Mouse (Mus musculus) frontal cortex, adult 2 months (tissue): ENCODE measurements around the gene Ago4. TPM values are rescaled to one million over a fixed set of nuclear protein-coding genes. Genes with fewer than 3 reads are reported as not detected.

Experiments
- DNase-seq, 2 experiments: peaks; one replicate each; pipeline ENCODE4 v3.0.0; 2022; ENCODE audit warnings: low spot score in 1 of 2; ENCODE audit errors: extremely low spot score in 1 of 2
- polyA plus RNA-seq: library from polyadenylated mRNA; depleted of rRNA; stranded (reverse); fragments of >200 nt; gene quantifications from 2 replicates; pipeline ENCODE4 v1.2.3, GENCODE M21; 2012; rRNA removed

Gene Ago4
- polyA plus RNA-seq, 1 experiment: 6.4 TPM

DNA sequence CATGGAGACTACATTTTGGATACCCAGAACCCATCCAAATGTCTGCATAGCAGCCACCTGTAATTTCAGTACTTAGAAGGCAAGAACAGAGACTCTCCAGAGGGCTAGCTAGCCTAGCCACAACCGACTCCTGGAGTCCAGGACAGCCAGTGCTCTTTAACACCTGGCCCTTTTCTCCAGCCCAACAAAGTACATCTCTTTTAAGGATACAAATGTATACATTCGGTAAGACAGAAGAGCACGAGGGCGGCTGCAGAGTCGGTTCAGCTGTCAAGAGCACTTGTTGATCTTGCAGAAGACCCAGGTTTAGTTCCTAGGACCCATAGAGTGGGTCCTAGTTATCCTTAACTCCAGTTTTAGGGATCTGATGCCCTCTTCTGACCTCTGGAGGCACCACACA lies 51.8 kb downstream of the Ago4 start:
- no peak for DNase-seq

DNA sequence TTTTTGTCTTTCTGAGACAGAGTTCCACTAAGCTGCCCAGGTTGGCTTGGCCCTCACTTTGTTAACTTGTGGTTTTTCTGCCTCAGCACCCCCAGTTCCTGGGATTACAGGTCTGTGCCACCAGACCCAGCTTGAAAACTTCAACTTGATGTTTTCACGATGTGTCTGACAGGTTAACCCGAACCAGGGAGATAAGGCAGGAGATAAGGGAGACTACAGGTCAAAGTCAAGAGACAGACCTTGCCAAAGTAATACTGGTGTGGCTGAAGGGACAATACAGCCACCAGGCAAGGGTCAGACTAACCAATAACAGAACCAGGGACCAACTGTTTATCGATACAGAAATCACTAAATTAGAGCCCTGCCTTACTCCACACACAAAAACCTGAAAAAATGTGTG lies 53.0 kb downstream of the Ago4 start:
- DNase-seq: no peak

DNA sequence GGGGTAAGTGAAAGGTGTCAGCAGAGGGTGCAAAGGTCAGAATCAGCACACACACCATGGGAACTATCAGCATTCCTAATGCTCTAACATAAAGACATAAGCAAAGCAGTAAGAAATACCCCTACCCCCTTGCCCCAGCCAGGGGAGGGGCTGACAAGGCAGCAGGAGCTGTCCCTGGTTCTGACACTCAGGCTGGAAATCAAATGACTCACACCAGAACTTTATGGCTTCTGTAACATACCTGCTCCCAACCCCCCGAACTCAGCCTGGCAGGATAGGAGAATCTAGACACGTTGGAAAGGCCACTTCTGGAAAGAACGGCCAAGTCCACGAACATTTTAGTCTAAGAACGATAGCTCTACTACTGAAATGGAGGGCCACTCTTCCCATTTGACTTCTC lies 60.2 kb downstream of the Ago4 start:
- DNase-seq: no peak

DNA sequence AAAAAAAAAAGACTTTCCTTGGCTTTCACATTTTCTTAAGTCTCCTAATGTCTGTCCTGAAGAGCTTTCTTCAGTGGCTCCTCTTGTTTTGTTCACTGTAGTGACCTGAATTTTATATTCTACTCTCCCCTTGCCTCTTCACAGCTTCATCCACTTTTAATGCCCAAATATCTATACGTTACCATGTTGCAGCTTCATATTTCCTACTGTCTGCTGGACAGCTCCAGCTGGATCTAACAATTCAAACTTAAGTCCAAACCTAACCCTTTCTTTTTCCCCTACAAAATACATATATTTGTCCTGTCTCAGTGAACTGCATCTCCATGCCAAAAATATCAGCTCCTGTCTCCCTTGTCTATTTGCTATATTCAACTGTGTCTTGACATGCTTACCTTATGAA lies 63.9 kb downstream of the Ago4 start:
- DNase-seq: no peak

DNA sequence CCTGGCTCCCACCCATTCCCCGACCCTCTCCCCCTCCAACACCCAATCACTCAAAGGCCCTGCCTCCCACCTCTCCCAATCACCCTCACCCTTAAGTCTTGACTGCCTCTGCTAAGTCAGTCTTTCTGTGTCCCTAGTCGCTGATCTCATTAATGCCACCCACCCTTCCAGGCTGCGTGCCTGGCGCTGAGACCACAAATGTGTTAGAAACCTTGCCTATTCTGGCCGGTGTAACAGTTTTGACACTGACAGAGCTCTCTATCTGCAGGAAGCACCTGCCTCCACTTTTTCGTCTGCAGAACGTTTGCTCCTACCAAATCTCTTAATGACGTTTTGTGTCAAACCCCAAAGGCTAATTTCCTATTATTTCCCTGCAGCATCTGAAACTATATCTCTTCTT lies 64.3 kb downstream of the Ago4 start:
- peak in 1 of 2 experiments; percentile 66 for DNase-seq

DNA sequence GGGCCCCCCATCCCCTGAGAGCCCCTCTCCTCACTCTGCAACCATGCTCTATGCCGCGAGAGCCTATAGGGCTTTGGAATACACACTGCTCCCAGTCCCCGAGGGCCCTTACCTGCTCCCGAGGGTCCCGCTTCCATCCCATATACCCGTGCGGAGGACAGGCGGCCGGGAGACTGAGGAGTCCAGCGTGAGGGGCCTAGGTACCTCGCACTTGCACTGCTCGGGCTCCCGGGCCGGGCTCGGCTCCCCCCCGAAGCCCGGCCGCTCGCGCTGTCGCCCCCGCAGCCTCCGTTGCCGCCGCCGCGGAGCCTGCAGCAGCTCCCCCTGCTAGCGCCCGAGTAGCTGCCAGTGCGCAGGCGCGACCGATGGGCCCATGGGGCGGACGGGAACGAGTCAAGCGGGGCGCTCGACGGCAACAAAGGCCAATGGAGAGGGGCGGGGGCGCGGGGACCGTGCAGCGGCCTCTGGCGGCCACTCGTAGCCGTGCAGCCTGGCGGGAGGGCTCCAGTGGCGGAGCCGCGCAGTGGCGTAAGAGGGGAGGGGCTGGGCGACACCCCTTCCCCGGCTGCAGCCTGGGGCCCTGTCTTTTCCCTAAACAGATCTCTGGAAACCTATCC lies 64.9 kb downstream of the Ago4 start, which contains the start of gene Ago1:
Ago1 (minus strand) TSS at position 299 of the 617 bp plus-strand sequence.
- peak; percentile 84 to 97 for DNase-seq

DNA sequence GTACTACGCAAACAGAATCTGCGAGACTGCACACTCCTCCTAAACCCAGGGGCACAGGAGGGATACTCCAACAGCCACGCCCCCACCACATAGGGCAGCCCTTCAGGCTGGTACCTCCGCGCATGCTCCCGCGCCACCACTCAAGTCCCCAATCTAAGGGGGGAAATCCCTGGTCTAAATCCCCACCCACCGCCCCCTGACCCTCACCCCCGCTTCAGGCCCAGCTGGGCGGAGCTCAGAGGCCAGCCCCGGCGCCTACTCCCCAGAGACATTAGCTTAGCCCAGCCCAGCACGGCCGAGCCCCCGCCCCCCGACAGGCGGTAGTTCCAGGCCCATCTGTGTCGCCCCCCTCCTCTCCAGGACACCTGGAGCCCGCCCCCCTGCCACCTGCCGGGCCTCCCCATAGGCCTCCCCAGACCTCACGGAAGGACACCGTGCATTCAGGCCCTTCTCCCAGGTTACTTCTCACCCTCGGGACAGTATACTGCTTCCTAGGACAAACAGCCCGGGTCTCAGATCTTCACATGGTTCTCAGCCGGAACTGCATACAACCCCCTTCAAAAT lies 65.5 kb downstream of the Ago4 start:
- DNase-seq: peak in 1 of 2 experiments; percentile 50

DNA sequence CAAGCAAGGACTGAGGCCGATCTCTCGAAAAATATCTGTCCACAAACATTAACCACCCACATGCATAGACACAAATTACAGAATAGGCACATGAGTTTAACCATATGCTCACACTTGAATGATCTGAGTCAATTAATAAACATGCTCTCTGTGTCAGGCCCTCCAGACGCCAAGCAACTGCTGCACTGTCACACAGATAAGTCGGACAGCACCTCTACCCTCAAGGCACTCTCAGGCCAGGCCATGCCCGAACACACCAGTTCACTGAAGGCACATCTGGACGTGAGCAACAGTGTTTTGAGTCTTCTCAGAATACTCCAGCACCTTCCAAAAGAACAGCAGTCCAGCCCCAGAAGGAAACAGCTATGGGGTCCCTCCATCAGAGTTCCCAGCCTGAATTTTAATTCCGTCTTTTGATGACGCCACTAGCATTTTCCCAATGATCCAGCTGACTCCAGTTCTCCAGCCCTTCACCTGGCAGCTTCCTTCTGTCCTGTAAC lies 67.0 kb downstream of the Ago4 start:
- no peak for DNase-seq

DNA sequence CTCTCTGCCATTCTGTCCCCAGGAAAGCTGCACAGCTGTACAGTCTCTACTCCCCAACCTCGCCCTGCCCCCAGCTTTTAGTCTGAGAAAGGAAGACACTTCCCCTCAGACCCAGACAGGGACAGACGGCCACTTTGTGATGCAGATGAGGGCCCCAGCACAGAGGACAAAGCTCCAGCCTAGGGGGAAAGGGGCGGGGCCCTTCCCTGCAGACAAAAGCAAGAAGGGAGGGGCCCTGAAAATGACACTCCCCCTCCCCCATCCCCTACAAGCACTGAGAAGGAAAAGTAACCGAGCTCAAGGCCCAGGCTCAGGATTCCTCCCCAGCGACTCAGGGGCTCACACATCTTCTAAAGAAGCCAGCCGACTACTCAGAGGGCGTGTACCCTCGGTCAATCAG lies 67.4 kb downstream of the Ago4 start:
- DNase-seq: peak in 1 of 2 experiments; percentile 22

DNA sequence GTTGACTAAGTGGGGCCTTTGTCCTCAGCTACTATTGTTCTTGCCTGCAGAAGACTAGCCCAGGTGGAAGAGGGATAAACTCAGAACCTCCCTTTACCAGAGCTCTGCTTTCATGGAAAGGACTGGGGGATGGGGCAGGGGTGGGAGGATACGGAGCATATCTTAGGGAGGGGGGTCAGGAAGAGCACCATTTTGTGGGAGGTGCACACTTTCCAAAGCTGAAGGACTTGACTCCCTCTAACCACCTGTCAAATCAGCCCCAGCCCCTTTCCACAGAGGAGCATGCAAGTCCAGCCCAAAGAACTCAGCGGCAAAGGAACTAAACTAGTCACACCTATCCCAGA lies 68.4 kb downstream of the Ago4 start:
- DNase-seq: no peak

DNA sequence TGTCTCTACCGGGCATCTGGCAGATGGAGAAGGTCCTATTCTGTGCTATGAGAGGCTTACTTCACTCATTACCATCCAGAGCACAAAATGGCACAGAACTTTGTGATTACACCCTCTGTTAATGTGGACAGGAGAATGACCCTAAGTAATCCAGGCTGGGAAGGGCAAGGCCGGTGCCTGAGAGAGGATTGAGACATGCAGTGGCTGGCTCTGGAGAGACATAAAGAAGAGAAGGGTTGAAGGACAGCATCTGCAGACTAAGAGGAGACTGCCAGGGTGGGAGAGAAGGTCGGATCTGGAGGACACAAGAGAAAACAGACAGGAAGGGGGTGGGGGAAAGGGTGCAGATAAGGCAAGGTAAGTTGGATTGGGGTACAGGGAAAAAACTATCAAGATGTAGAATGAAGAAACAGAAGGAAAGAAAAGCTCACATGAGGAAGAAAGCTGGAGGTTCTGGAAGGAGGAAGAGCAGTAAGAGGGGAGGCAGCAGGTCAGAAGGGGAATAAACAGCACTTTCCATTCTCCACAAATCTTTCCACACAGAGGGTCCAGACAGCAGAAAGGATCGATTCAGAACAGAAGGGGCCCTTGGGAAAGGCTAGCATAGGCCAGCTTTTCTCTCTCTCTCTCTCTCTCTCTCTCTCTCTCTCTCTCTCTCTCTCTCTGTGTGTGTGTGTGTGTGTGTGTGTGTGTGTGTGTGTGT lies 68.9 kb downstream of the Ago4 start:
- DNase-seq: no peak

DNA sequence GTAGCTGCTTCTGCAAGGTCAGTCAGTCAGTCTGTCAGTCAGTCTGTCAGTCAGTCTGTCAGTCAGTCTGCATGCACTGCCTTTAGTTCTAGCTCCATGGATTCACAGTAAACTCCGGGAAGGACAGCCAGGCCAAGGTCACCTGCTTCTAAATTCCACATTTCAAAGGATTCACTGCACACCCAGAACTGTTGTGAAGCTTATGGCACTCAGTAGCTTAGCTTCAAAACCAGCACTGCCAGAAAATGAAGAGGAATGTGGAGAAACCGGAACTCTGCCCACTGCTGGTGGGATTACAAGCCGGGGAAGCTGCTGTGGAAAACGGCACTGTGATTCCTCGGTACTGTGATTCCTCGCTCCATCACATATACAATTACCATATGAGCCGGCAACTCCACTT lies 77.8 kb downstream of the Ago4 start:
- DNase-seq: no peak

DNA sequence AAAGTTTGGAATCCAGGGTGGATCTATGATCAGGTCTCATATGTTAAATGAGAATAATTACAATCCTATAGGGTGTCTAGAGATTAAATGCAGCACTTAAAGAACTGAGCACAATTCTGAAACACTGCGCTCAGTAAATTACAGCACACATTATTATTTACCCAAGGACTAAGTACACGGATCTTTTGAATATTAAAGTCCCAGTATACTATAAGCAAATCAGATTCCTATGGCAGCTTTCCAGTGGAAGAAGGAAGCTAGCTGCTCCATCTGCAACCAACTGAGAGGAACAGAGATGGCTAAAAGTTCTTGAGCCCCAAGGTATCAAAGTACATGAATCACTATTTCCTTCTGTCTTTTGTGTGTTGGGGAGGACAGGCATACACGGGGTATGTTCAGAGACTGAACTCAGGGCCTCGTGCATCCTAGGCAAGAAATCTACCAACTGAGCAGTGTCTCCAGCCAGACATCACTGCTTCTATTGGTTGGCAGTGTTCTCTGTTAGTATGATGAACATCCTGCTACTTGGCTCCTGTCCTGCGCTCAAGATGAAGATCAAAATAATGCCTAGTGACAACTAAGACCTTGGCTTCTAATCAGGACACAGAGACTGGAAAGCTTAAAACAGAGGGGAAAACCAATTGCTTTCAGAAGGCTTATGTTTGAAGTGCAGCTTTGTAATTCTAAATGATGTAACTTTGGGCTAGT lies 78.6 kb downstream of the Ago4 start:
- no peak for DNase-seq

DNA sequence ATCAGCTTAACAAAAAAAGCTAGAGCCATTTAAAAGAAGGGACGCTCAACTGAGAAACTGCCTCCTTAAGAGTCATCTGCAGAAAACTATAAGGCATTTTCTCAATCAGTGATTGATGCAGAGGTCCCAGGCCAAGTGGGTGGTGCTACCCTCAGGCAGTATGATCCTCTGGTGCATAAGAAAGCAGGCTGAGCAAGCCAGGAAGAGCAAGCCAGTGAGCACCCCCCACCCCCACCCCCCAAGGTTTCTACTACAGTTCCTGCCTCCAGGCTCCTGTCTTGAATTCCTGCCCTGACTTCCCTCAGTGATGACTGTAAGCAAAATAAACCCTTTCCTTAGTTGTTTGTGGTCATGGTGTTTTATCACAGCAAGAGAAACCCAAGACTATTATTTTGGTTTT lies 83.0 kb downstream of the Ago4 start:
- no peak for DNase-seq

DNA sequence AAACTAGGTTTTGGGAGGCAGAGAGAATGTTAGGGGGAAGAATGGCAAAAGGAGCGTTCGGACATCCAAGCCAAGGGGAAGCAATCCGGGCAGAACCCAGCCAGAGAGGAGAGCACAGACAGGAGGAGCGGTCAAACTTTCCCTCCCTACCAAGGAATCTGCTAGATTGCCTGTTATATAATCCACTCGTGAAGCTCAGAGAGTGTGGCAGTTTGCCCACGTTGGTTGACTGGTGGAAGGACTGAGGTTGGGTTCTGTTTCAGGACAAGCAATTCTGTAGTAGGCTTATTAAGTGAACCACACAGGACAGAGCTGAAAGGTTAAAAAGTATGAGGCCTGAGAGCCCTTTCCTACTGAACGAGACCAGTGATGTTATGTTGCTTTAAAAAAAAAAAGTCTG lies 86.1 kb downstream of the Ago4 start:
- DNase-seq: no peak

DNA sequence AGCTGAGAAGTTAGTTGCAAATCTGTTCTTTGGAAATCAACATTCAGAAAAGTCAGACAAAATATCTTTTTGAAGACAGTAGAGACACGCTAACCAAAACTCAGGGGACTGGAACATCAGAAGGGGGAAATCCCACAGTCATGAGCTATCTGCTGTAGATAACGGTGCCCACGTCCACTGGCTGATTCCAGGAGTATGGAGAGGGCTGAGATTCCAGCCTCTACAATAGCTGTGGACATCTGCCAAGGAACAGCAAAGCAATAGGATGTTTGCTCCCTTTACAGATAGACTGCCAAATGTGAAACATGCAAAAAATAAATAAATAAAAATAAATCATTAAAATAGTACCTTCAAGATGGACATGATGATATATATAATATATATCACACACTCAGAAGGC lies 88.7 kb downstream of the Ago4 start:
- no peak for DNase-seq

Other genes starting within 250 kb of the Ago4 start
- gene Col8a2, start 246.7 kb downstream of the Ago4 start, polyA plus RNA-seq: 0.38 and 0.50 TPM in 2 replicates
- 41.7 and 41.8 TPM in 2 replicates for gene Adprhl2, start 211.8 kb downstream of the Ago4 start, polyA plus RNA-seq
- gene Tekt2, start 207.8 kb downstream of the Ago4 start, polyA plus RNA-seq: 5.5 and 6.7 TPM in 2 replicates
- 10.9 and 11.5 TPM in 2 replicates for gene Ago3, start 103.9 kb downstream of the Ago4 start, polyA plus RNA-seq
- gene Ago1, start 64.9 kb downstream of the Ago4 start, polyA plus RNA-seq: 32.0 and 35.6 TPM in 2 replicates
- 0.50 and 1.2 TPM in 2 replicates for gene Clspn, start 23.5 kb upstream of the Ago4 start, polyA plus RNA-seq
- gene 5730409E04Rik, start 76.3 kb upstream of the Ago4 start, polyA plus RNA-seq: 50.9 and 53.0 TPM in 2 replicates
- 171 and 176 TPM in 2 replicates for gene Psmb2, start 144.2 kb upstream of the Ago4 start, polyA plus RNA-seq
- gene Tfap2e, start 202.8 kb upstream of the Ago4 start, polyA plus RNA-seq: 0.04 TPM in 1 of 2 replicates, not detected in the other
- gene Ncdn, start 220.0 kb upstream of the Ago4 start, polyA plus RNA-seq: 953 and 983 TPM in 2 replicates
- 50.5 and 53.4 TPM in 2 replicates for gene AU040320, start 220.1 kb upstream of the Ago4 start, polyA plus RNA-seq